Mouse (Mus musculus) right cerebral cortex, adult 18-20 months (tissue): ENCODE measurements at regions not wholly inside any gene's neighbourhood (a gene's known extent, or its start where the extent isn't known, plus 50 kb on each side); places are given as distances from the start of the nearest gene placed in this dataset.

Source experiments
- DNase-seq: peaks from one replicate; pipeline ENCODE4 v3.0.0; 2022; ENCODE audit warnings: mixed read lengths

GRCm38 (mm10) chr15:38609522-38609921 lies 1184.2 kb downstream of the 4930447A16Rik start:
- no peak for DNase-seq
